10 mouse cellular contexts compared by ENCODE assay signal in genomic region chr13:106918322-106919050, GRCm38 (mm10). TPM values are rescaled to one million over a fixed set of nuclear protein-coding genes. Genes with fewer than 3 reads are reported as not detected.
A peak's percentile ranks its signal among the peaks of the same experiment; 100 is the strongest.
DNase-seq lines count a peak whose midpoint lies in the region; ATAC-seq and TF ChIP-seq lines count a peak whose summit lies in the region.
"Had no signal": no experiment of that assay in that cellular context is flagged by ENCODE, and none has a peak within 500 bp of the region (broad histone marks: within the 10 kb centered on the region; RNA-seq: fewer than 3 reads in every experiment).

No protein-coding gene starts in this region.

- no peaks in the 10 kb centered on the region for H3K27me3 ChIP-seq in forebrain, embryonic 15.5 days
- no peaks in the 10 kb centered on the region for H3K27me3 ChIP-seq in forebrain, embryonic 11.5 days (ENCODE audit: control insufficient read depth, insufficient read depth, low read length)
- no peaks in the 10 kb centered on the region for H3K27me3 ChIP-seq in splenic B cell, adult 2 months (ENCODE audit: control insufficient read depth, insufficient read depth, low read length, poor library complexity, severe bottlenecking)
- H3K27me3 ChIP-seq: midbrain, embryonic 12.5 days had no signal

- 0 out of 2 replicates have a peak, but pooled peaks have one; percentile 4 for TF ChIP-seq CTCF in lung, adult 2 months (IDR thresholded peaks at IDR 0.05; ENCODE audit: insufficient read depth, low read length)

- no peak for TF ChIP-seq POLR2A in lung, adult 2 months (IDR thresholded peaks at IDR 0.05; ENCODE audit: borderline replicate concordance, extremely low read depth, low read depth, low read length)

- H3K36me3 ChIP-seq in forebrain, embryonic 15.5 days = peaks cover 20% of the 10 kb centered on the region; the same call in 1 of the 2 replicates
- no peaks in the 10 kb centered on the region; the same call in 1 of the 2 replicates for H3K36me3 ChIP-seq in forebrain, embryonic 11.5 days (ENCODE audit: control insufficient read depth, insufficient read depth, low read length)
- peaks cover 6% of the 10 kb centered on the region; the same call in 1 of the 2 replicates for H3K36me3 ChIP-seq in splenic B cell, adult 2 months (ENCODE audit: control insufficient read depth, insufficient read depth, low read length, poor library complexity, severe bottlenecking)

- peak; percentile 59; the same call in 1 of the 2 replicates for ATAC-seq in forebrain, embryonic 15.5 days (replicated peaks)
- ATAC-seq in forebrain, embryonic 11.5 days (replicated peaks; ENCODE audit: low FRiP score) = no peak
- peak; percentile 42 to 48; a peak in 1 of 4 replicates for ATAC-seq in hematopoietic stem cell, adult 5-6 weeks (replicated peaks in 1 of 2; ENCODE audit: insufficient read depth in 1 of 2, low FRiP score in 2 of 2, low TSS enrichment in 1 of 2, low read depth in 1 of 2, poor library complexity in 2 of 2, severe bottlenecking in 2 of 2)

- no peak overlapping the region for H3K27ac ChIP-seq in forebrain, embryonic 15.5 days (replicated peaks)
- no peak overlapping the region for H3K27ac ChIP-seq in forebrain, embryonic 11.5 days (ENCODE audit: low read depth, low read length)
- H3K27ac ChIP-seq: midbrain, embryonic 12.5 days had no signal

- no peak for DNase-seq in forebrain, embryonic 11.5 days (ENCODE audit: low spot score)
- DNase-seq in lung, adult 2 months = no peak
- no peak for DNase-seq in lung, adult 18-20 months
- peak; percentile 58 for DNase-seq in splenic B cell, adult 2 months (ENCODE audit: low read depth, low spot score)
- DNase-seq in cerebellum, postnatal 4 days (ENCODE audit: low spot score in 2 of 2) = no peak
- no peak for DNase-seq in urinary bladder, adult 2 months (ENCODE audit: low spot score)

- H3K9ac ChIP-seq in forebrain, embryonic 15.5 days (replicated peaks) = no peak overlapping the region
- H3K9ac ChIP-seq in forebrain, embryonic 11.5 days (ENCODE audit: low read length) = no peak overlapping the region
- H3K9ac ChIP-seq: midbrain, embryonic 12.5 days had no signal

- no peak overlapping the region for H3K4me2 ChIP-seq in forebrain, embryonic 15.5 days (replicated peaks)
- H3K4me2 ChIP-seq in forebrain, embryonic 11.5 days (ENCODE audit: low read depth, low read length, severe bottlenecking) = no peak overlapping the region
- H3K4me2 ChIP-seq: midbrain, embryonic 12.5 days had no signal

- no peak overlapping the region for H3K4me3 ChIP-seq in forebrain, embryonic 15.5 days
- H3K4me3 ChIP-seq in forebrain, embryonic 11.5 days (ENCODE audit: low read depth, low read length) = no peak overlapping the region
- H3K4me3 ChIP-seq in lung, adult 2 months (replicated peaks; ENCODE audit: extremely low read depth, low read depth, low read length) = no peak overlapping the region
- H3K4me3 ChIP-seq: midbrain, embryonic 12.5 days had no signal

- WGBS in forebrain, embryonic 15.5 days = 89% methylated on average over 7 of the region's 7 CpGs
- 92% methylated on average over 7 of the region's 7 CpGs for WGBS in forebrain, embryonic 11.5 days
- WGBS in lung, adult 2 months = 45% methylated on average over 7 of the region's 7 CpGs

- H3K4me1 ChIP-seq in forebrain, embryonic 15.5 days = no peaks in the 10 kb centered on the region
- no peaks in the 10 kb centered on the region for H3K4me1 ChIP-seq in forebrain, embryonic 11.5 days (replicated peaks; ENCODE audit: control insufficient read depth, insufficient read depth, low read length)
- no peaks in the 10 kb centered on the region for H3K4me1 ChIP-seq in lung, adult 2 months (ENCODE audit: control insufficient read depth, insufficient read depth, low read length)
- H3K4me1 ChIP-seq: midbrain, embryonic 12.5 days had no signal

- no peaks in the 10 kb centered on the region for H3K9me3 ChIP-seq in forebrain, embryonic 15.5 days
- no peaks in the 10 kb centered on the region for H3K9me3 ChIP-seq in forebrain, embryonic 11.5 days (ENCODE audit: control insufficient read depth, low read length)
- H3K9me3 ChIP-seq: G1E; midbrain, embryonic 12.5 days had no signal

RNA-seq across cellular contexts. Expression of gene Ipo11, which starts 18.3 kb away (rescaled TPM):
- 41.1 and 43.4 TPM in 2 replicates for polyA plus RNA-seq in forebrain, embryonic 15.5 days (2015; fragmentation: Nextera tagmentation; extraction: Ambion mirVana)
- polyA plus RNA-seq in forebrain, embryonic 11.5 days (2014; fragmentation: Nextera tagmentation; extraction: Ambion mirVana) = 86.1 and 92.9 TPM in 2 replicates
- 11.9 and 13.6 TPM in 2 replicates for polyA plus RNA-seq in lung, adult 2 months (2012; rRNA removed)
- 98.0 and 133 TPM in 2 replicates for total RNA-seq in hematopoietic stem cell, adult 5-6 weeks (2017)
- 14.4 and 15.7 TPM in 2 replicates for polyA plus RNA-seq in urinary bladder, adult 2 months (2012; rRNA removed)

RNA-seq across cellular contexts. Expression of gene Dimt1, which starts 28.4 kb away (rescaled TPM):
- polyA plus RNA-seq in forebrain, embryonic 15.5 days (2015; fragmentation: Nextera tagmentation; extraction: Ambion mirVana) = 42.4 and 43.4 TPM in 2 replicates
- polyA plus RNA-seq in forebrain, embryonic 11.5 days (2014; fragmentation: Nextera tagmentation; extraction: Ambion mirVana) = 49.3 and 52.0 TPM in 2 replicates
- polyA plus RNA-seq in lung, adult 2 months (2012; rRNA removed) = 3.6 and 4.9 TPM in 2 replicates
- 28.5 and 31.7 TPM in 2 replicates for total RNA-seq in hematopoietic stem cell, adult 5-6 weeks (2017)
- 13.3 and 19.3 TPM in 2 replicates for polyA plus RNA-seq in urinary bladder, adult 2 months (2012; rRNA removed)
